Mouse (Mus musculus) splenic B cell, adult 2 months (primary cell): ENCODE measurements around the gene Klhdc8b.

Experiments
- DNase-seq: peaks from one replicate; pipeline ENCODE4 v3.0.0-alpha.2; 2011; ENCODE audit warnings: low read depth, low spot score
- H3K27me3 ChIP-seq: 2 replicates; pipeline ENCODE4 v1.6.1; 2012; ENCODE audit warnings: mild to moderate bottlenecking, low read length, moderate library complexity, mixed read lengths; ENCODE audit not compliant: control insufficient read depth, poor library complexity, insufficient read depth, severe bottlenecking
- H3K36me3 ChIP-seq: 2 replicates; pipeline ENCODE4 v1.6.1; 2012; ENCODE audit warnings: mild to moderate bottlenecking, low read length, moderate library complexity, mixed read lengths; ENCODE audit not compliant: control insufficient read depth, poor library complexity, insufficient read depth, severe bottlenecking

Gene Klhdc8b

GRCm38 (mm10) chr9:108463713-108464112 lies 2.3 kb upstream of the Klhdc8b start:
- peaks cover 6% of the 10 kb centered on the region for H3K36me3 ChIP-seq
- no peak for DNase-seq
- no peaks in the 10 kb centered on the region for H3K27me3 ChIP-seq

- no peaks in the 10 kb centered on the region for H3K27me3 ChIP-seq
- H3K36me3 ChIP-seq = peaks cover 6% of the 10 kb centered on the region
These were observed 811 bp upstream of the Klhdc8b start for GRCm38 (mm10) chr9:108462192-108462591.

GRCm38 (mm10) chr9:108461675-108462074 lies 294 bp upstream of the Klhdc8b start:
- no peak for DNase-seq
- peaks cover 3% of the 10 kb centered on the region for H3K36me3 ChIP-seq
- no peaks in the 10 kb centered on the region for H3K27me3 ChIP-seq

More at GRCm38 (mm10) chr9:108462192-108462591, 811 bp upstream of the Klhdc8b start:
- DNase-seq = no peak

- Histone ChIP-seq H3K36me3 (peaks cover 3% of the 10 kb centered on the region), H3K27me3 (no peaks in the 10 kb centered on the region)
- peak; percentile 89 for DNase-seq
These were observed 832 bp downstream of the Klhdc8b start, which contains the start of gene Ccdc71 for GRCm38 (mm10) chr9:108460319-108461178. Gene Ccdc71, plus strand, starts transcription at chr9:108460527.

GRCm38 (mm10) chr9:108459939-108460318 lies 1.5 kb downstream of the Klhdc8b start:
- Histone ChIP-seq H3K27me3 (no peaks in the 10 kb centered on the region), H3K36me3 (peaks cover 3% of the 10 kb centered on the region)
- no peak for DNase-seq

GRCm38 (mm10) chr9:108456953-108457352 lies 4.4 kb downstream of the Klhdc8b start:
- H3K27me3 ChIP-seq = no peaks in the 10 kb centered on the region
- no peaks in the 10 kb centered on the region for H3K36me3 ChIP-seq
- no peak for DNase-seq

GRCm38 (mm10) chr9:108455747-108456571 lies 5.4 kb downstream of the Klhdc8b start:
- DNase-seq = no peak
- Histone ChIP-seq H3K36me3 (no peaks in the 10 kb centered on the region), H3K27me3 (no peaks in the 10 kb centered on the region)

- DNase-seq = no peak
- no peaks in the 10 kb centered on the region for H3K36me3 ChIP-seq
- H3K27me3 ChIP-seq = no peaks in the 10 kb centered on the region
These were observed 7.0 kb downstream of the Klhdc8b start for GRCm38 (mm10) chr9:108454429-108454828.

GRCm38 (mm10) chr9:108453458-108453857 lies 7.9 kb downstream of the Klhdc8b start:
- no peak for DNase-seq
- H3K36me3 ChIP-seq = no peaks in the 10 kb centered on the region

GRCm38 (mm10) chr9:108452911-108453310 lies 8.5 kb downstream of the Klhdc8b start:
- DNase-seq = no peak
- H3K36me3 ChIP-seq = no peaks in the 10 kb centered on the region
- H3K27me3 ChIP-seq = no peaks in the 10 kb centered on the region

More at GRCm38 (mm10) chr9:108453458-108453857, 7.9 kb downstream of the Klhdc8b start:
- H3K27me3 ChIP-seq = no peaks in the 10 kb centered on the region

- no peaks in the 10 kb centered on the region for H3K36me3 ChIP-seq
- no peaks in the 10 kb centered on the region for H3K27me3 ChIP-seq
- peak; percentile 88 for DNase-seq
These were observed 9.0 kb downstream of the Klhdc8b start for GRCm38 (mm10) chr9:108452291-108452906.

GRCm38 (mm10) chr9:108451519-108452160 lies 9.7 kb downstream of the Klhdc8b start:
- DNase-seq = no peak

GRCm38 (mm10) chr9:108451170-108451493 lies 10.2 kb downstream of the Klhdc8b start:
- no peak for DNase-seq

More at GRCm38 (mm10) chr9:108451519-108452160, 9.7 kb downstream of the Klhdc8b start:
- Histone ChIP-seq H3K27me3 (no peaks in the 10 kb centered on the region), H3K36me3 (no peaks in the 10 kb centered on the region)

More at GRCm38 (mm10) chr9:108451170-108451493, 10.2 kb downstream of the Klhdc8b start:
- H3K27me3 ChIP-seq = no peaks in the 10 kb centered on the region
- H3K36me3 ChIP-seq = no peaks in the 10 kb centered on the region
